Mouse (Mus musculus) embryonic facial prominence, embryonic 15.5 days (tissue): ENCODE measurements around the gene Dnah9. TPM values are rescaled to one million over a fixed set of nuclear protein-coding genes. Genes with fewer than 3 reads are reported as not detected.

ENCODE experiments used
- ATAC-seq: fragments of 200-750 bp; cut with Nextera tagmentation; 2 replicates; pipeline ENCODE4 v1.8.0; 2017; ENCODE audit warnings: low read depth, moderate TSS enrichment; ENCODE audit not compliant: insufficient number of reproducible peaks, low FRiP score, low TSS enrichment
- H3K27ac ChIP-seq: fragments of 300-500 bp; sonication (generic); replicated peaks from 2 replicates; pipeline ENCODE4 v1.5.1; 2015; ENCODE audit warnings: mild to moderate bottlenecking, inconsistent platforms
- H3K27me3 ChIP-seq: fragments of 300-500 bp; sonication (generic); 2 replicates; pipeline ENCODE4 v1.6.1; 2015; ENCODE audit warnings: inconsistent platforms
- H3K36me3 ChIP-seq: fragments of 300-500 bp; sonication (generic); 2 replicates; pipeline ENCODE4 v1.6.1; 2015; ENCODE audit warnings: mild to moderate bottlenecking, inconsistent platforms
- H3K4me1 ChIP-seq: fragments of 300-500 bp; sonication (generic); 2 replicates; pipeline ENCODE4 v1.6.1; 2015; ENCODE audit warnings: inconsistent platforms
- H3K4me2 ChIP-seq: fragments of 300-500 bp; sonication (generic); replicated peaks from 2 replicates; pipeline ENCODE4 v1.6.1; 2015; ENCODE audit warnings: mild to moderate bottlenecking, inconsistent platforms
- H3K4me3 ChIP-seq: fragments of 300-500 bp; sonication (generic); replicated peaks from 2 replicates; pipeline ENCODE4 v1.5.1; 2015; ENCODE audit warnings: mild to moderate bottlenecking, inconsistent platforms
- H3K9ac ChIP-seq: fragments of 300-500 bp; sonication (generic); 2 replicates; pipeline ENCODE4 v1.6.1; 2015; ENCODE audit warnings: inconsistent platforms
- H3K9me3 ChIP-seq: fragments of 300-500 bp; sonication (generic); replicated peaks from 2 replicates; pipeline ENCODE4 v1.6.1; 2016; ENCODE audit warnings: inconsistent platforms
- WGBS: fragments of 180-500 bp; shearing (Covaris S2); methylation state at CpG from one replicate; pipeline ENCODE4 v1.1.7; 2015; 5-methylcytosine and 5-hydroxymethylcytosine counted together
- polyA plus RNA-seq: library from polyadenylated mRNA; unstranded; fragments of >200 nt; fragmentation: Nextera tagmentation; extraction: Ambion mirVana; gene quantifications from 2 replicates; pipeline ENCODE4 v1.2.1, GENCODE M21; 2015

The Dnah9 gene
- polyA plus RNA-seq, 1 experiment from 2014 or later: 0.84 TPM

- 66% methylated on average over 10 of the region's 10 CpGs for WGBS
- no peaks in the 10 kb centered on the region for H3K36me3 ChIP-seq
- H3K4me1 ChIP-seq: no peaks in the 10 kb centered on the region
- no peak overlapping the region for H3K4me3 ChIP-seq
- no peak overlapping the region for H3K9ac ChIP-seq
- H3K9me3 ChIP-seq: no peaks in the 10 kb centered on the region
- no peaks in the 10 kb centered on the region for H3K27me3 ChIP-seq
- H3K4me2 ChIP-seq: no peak overlapping the region
- no peak for ATAC-seq
- no peak overlapping the region for H3K27ac ChIP-seq
Observed at GRCm38 (mm10) chr11:65918480-65919236, 249.7 kb downstream of the Dnah9 start.

GRCm38 (mm10) chr11:65909195-65909594, 259.2 kb downstream of the Dnah9 start:
- Histone ChIP-seq H3K27ac (no peak overlapping the region), H3K9me3 (no peaks in the 10 kb centered on the region; the same call in 1 of the 2 replicates), H3K36me3 (no peaks in the 10 kb centered on the region), H3K4me2 (no peak overlapping the region), H3K4me3 (no peak overlapping the region), H3K4me1 (no peaks in the 10 kb centered on the region), H3K27me3 (no peaks in the 10 kb centered on the region), H3K9ac (no peak overlapping the region)
- 76% methylated on average over 4 of the region's 4 CpGs for WGBS
- ATAC-seq: no peak

- Histone ChIP-seq H3K4me3 (no peak overlapping the region), H3K27ac (no peak overlapping the region), H3K36me3 (no peaks in the 10 kb centered on the region), H3K27me3 (no peaks in the 10 kb centered on the region), H3K4me2 (no peak overlapping the region), H3K9ac (no peak overlapping the region), H3K4me1 (no peaks in the 10 kb centered on the region), H3K9me3 (no peaks in the 10 kb centered on the region)
- no peak for ATAC-seq
- WGBS: 59% methylated on average over 2 of the region's 2 CpGs
Observed at GRCm38 (mm10) chr11:65905487-65905886, 262.9 kb downstream of the Dnah9 start.

- no peaks in the 10 kb centered on the region for H3K4me1 ChIP-seq
- H3K9me3 ChIP-seq: no peaks in the 10 kb centered on the region
- 66% methylated on average over 2 of the region's 2 CpGs for WGBS
- H3K27ac ChIP-seq: no peak overlapping the region
- no peak overlapping the region for H3K4me3 ChIP-seq
- no peaks in the 10 kb centered on the region for H3K27me3 ChIP-seq
- H3K4me2 ChIP-seq: no peak overlapping the region
- no peak overlapping the region for H3K9ac ChIP-seq
- H3K36me3 ChIP-seq: no peaks in the 10 kb centered on the region
- no peak for ATAC-seq
Observed at GRCm38 (mm10) chr11:65903944-65904343, 264.4 kb downstream of the Dnah9 start.

- Histone ChIP-seq H3K4me2 (no peak overlapping the region), H3K36me3 (no peaks in the 10 kb centered on the region), H3K9me3 (no peaks in the 10 kb centered on the region), H3K4me3 (no peak overlapping the region), H3K4me1 (no peaks in the 10 kb centered on the region), H3K27me3 (no peaks in the 10 kb centered on the region), H3K27ac (no peak overlapping the region), H3K9ac (no peak overlapping the region)
- 85% methylated on average over 2 of the region's 2 CpGs for WGBS
- ATAC-seq: no peak
Observed at GRCm38 (mm10) chr11:65881465-65881864, 286.9 kb downstream of the Dnah9 start.

- no peaks in the 10 kb centered on the region for H3K36me3 ChIP-seq
- ATAC-seq: no peak
- H3K4me1 ChIP-seq: no peaks in the 10 kb centered on the region
- H3K27me3 ChIP-seq: no peaks in the 10 kb centered on the region
- H3K4me2 ChIP-seq: no peak overlapping the region
- no peaks in the 10 kb centered on the region for H3K9me3 ChIP-seq
- H3K4me3 ChIP-seq: no peak overlapping the region
- no peak overlapping the region for H3K9ac ChIP-seq
- H3K27ac ChIP-seq: no peak overlapping the region
- WGBS: 46% methylated on average over 1 of the region's 1 CpGs
Observed at GRCm38 (mm10) chr11:65877146-65877775, 291.1 kb downstream of the Dnah9 start.

GRCm38 (mm10) chr11:65861476-65861875, 306.9 kb downstream of the Dnah9 start:
- H3K4me3 ChIP-seq: no peak overlapping the region
- no peak overlapping the region for H3K9ac ChIP-seq
- H3K4me1 ChIP-seq: no peaks in the 10 kb centered on the region
- H3K27me3 ChIP-seq: no peaks in the 10 kb centered on the region
- no peak overlapping the region for H3K4me2 ChIP-seq
- no peaks in the 10 kb centered on the region for H3K9me3 ChIP-seq
- no peaks in the 10 kb centered on the region for H3K36me3 ChIP-seq
- 45% methylated on average over 4 of the region's 4 CpGs for WGBS
- no peak for ATAC-seq
- H3K27ac ChIP-seq: no peak overlapping the region

- 22% methylated on average over 1 of the region's 1 CpGs for WGBS
- no peak overlapping the region for H3K9ac ChIP-seq
Observed at GRCm38 (mm10) chr11:65852066-65852465, 316.3 kb downstream of the Dnah9 start.

GRCm38 (mm10) chr11:65846446-65846845, 321.9 kb downstream of the Dnah9 start:
- H3K4me3 ChIP-seq: no peak overlapping the region
- no peaks in the 10 kb centered on the region for H3K9me3 ChIP-seq
- no peak for ATAC-seq
- H3K27ac ChIP-seq: no peak overlapping the region
- no peaks in the 10 kb centered on the region for H3K27me3 ChIP-seq
- no peaks in the 10 kb centered on the region for H3K4me1 ChIP-seq
- H3K9ac ChIP-seq: no peak overlapping the region
- H3K36me3 ChIP-seq: no peaks in the 10 kb centered on the region
- H3K4me2 ChIP-seq: no peak overlapping the region
- 66% methylated on average over 5 of the region's 5 CpGs for WGBS

More at GRCm38 (mm10) chr11:65852066-65852465, 316.3 kb downstream of the Dnah9 start:
- Histone ChIP-seq H3K36me3 (no peaks in the 10 kb centered on the region), H3K9me3 (no peaks in the 10 kb centered on the region), H3K4me3 (no peak overlapping the region), H3K27me3 (no peaks in the 10 kb centered on the region), H3K27ac (no peak overlapping the region), H3K4me2 (no peak overlapping the region), H3K4me1 (no peaks in the 10 kb centered on the region)
- no peak for ATAC-seq

GRCm38 (mm10) chr11:65838999-65839398, 329.4 kb downstream of the Dnah9 start:
- 60% methylated on average over 8 of the region's 8 CpGs for WGBS
- no peak overlapping the region for H3K9ac ChIP-seq
- no peak for ATAC-seq

GRCm38 (mm10) chr11:65824556-65824955, 343.8 kb downstream of the Dnah9 start:
- Histone ChIP-seq H3K36me3 (peaks cover 50% of the 10 kb centered on the region), H3K4me2 (no peak overlapping the region), H3K9ac (no peak overlapping the region), H3K4me3 (no peak overlapping the region), H3K9me3 (no peaks in the 10 kb centered on the region), H3K27ac (no peak overlapping the region), H3K4me1 (no peaks in the 10 kb centered on the region), H3K27me3 (no peaks in the 10 kb centered on the region)
- ATAC-seq: no peak
- WGBS: 89% methylated on average over 3 of the region's 3 CpGs

More at GRCm38 (mm10) chr11:65838999-65839398, 329.4 kb downstream of the Dnah9 start:
- no peaks in the 10 kb centered on the region for H3K27me3 ChIP-seq
- H3K9me3 ChIP-seq: no peaks in the 10 kb centered on the region
- no peak overlapping the region for H3K27ac ChIP-seq
- H3K4me2 ChIP-seq: no peak overlapping the region
- no peaks in the 10 kb centered on the region for H3K4me1 ChIP-seq
- H3K36me3 ChIP-seq: no peaks in the 10 kb centered on the region
- H3K4me3 ChIP-seq: no peak overlapping the region
